Mouse (Mus musculus): ENCODE results near the gene Slc12a1. TPM values are rescaled to one million over a fixed set of nuclear protein-coding genes. Genes with fewer than 3 reads are reported as not detected.
A peak's percentile ranks its signal among the peaks of the same experiment; 100 is the strongest.
"Not testable (repeated sequence)": the region's sequence is repeated elsewhere in the genome, so short reads cannot be mapped to it uniquely, and the experiment has no call there.

The Slc12a1 gene
- 0.04 and 0.08 TPM in 2 replicates for polyA plus RNA-seq (2015; fragmentation: Nextera tagmentation; extraction: Ambion mirVana)

- no peak for DNase-seq (ENCODE audit: low spot score)
These were observed at the start of gene Slc12a1 for GRCm38 (mm10) chr2:125152388-125152787. TSS of gene Slc12a1 (plus strand) at chr2:125152505.

GRCm38 (mm10) chr2:125104491-125104890, 47.8 kb upstream of the Slc12a1 start:
- not testable (repeated sequence) for DNase-seq (ENCODE audit: low spot score)

- not testable (repeated sequence) for DNase-seq (ENCODE audit: low spot score)
These were observed 45.8 kb upstream of the Slc12a1 start for GRCm38 (mm10) chr2:125106536-125106935.

GRCm38 (mm10) chr2:125119381-125120110, 32.8 kb upstream of the Slc12a1 start:
- no peak for DNase-seq (ENCODE audit: low spot score)

- DNase-seq (ENCODE audit: low spot score): no peak
These were observed 30.0 kb upstream of the Slc12a1 start for GRCm38 (mm10) chr2:125122288-125122623.

- DNase-seq (ENCODE audit: low spot score): peak; percentile 37
These were observed 29.5 kb upstream of the Slc12a1 start for GRCm38 (mm10) chr2:125122624-125123476.

- peak; percentile 89 for DNase-seq (ENCODE audit: low spot score)
These were observed 28.8 kb upstream of the Slc12a1 start, which contains the start of gene Myef2 for GRCm38 (mm10) chr2:125123477-125123852. TSS of gene Myef2 (minus strand) at chr2:125123661.

- DNase-seq (ENCODE audit: low spot score): no peak
These were observed 26.5 kb upstream of the Slc12a1 start for GRCm38 (mm10) chr2:125125824-125126223.

- no peak for DNase-seq (ENCODE audit: low spot score)
These were observed 25.5 kb upstream of the Slc12a1 start for GRCm38 (mm10) chr2:125126792-125127191.

GRCm38 (mm10) chr2:125134113-125134512, 18.2 kb upstream of the Slc12a1 start:
- DNase-seq (ENCODE audit: low spot score): no peak

- peak; percentile 82 for DNase-seq (ENCODE audit: low spot score)
These were observed 16.1 kb upstream of the Slc12a1 start, which contains the start of gene Ctxn2 for GRCm38 (mm10) chr2:125135903-125136811. TSS of gene Ctxn2 (plus strand) at chr2:125136692.

GRCm38 (mm10) chr2:125136846-125137245, 15.5 kb upstream of the Slc12a1 start:
- DNase-seq (ENCODE audit: low spot score): no peak

- DNase-seq (ENCODE audit: low spot score): no peak
These were observed 10.0 kb upstream of the Slc12a1 start for GRCm38 (mm10) chr2:125142336-125142735.

GRCm38 (mm10) chr2:125154294-125154693, 2.0 kb downstream of the Slc12a1 start:
- DNase-seq (ENCODE audit: low spot score): no peak

GRCm38 (mm10) chr2:125155504-125155903, 3.2 kb downstream of the Slc12a1 start:
- no peak for DNase-seq (ENCODE audit: low spot score)

- no peak for DNase-seq (ENCODE audit: low spot score)
These were observed 9.7 kb downstream of the Slc12a1 start for GRCm38 (mm10) chr2:125162012-125162470.

- DNase-seq (ENCODE audit: low spot score): no peak
These were observed 26.0 kb downstream of the Slc12a1 start for GRCm38 (mm10) chr2:125178225-125178798.

- no peak for DNase-seq (ENCODE audit: low spot score)
These were observed 35.6 kb downstream of the Slc12a1 start for GRCm38 (mm10) chr2:125187904-125188303.

- peak; percentile 77 for DNase-seq (ENCODE audit: low spot score)
These were observed 36.9 kb downstream of the Slc12a1 start for GRCm38 (mm10) chr2:125189197-125189596.

GRCm38 (mm10) chr2:125192905-125193304, 40.6 kb downstream of the Slc12a1 start:
- DNase-seq (ENCODE audit: low spot score): no peak

- no peak for DNase-seq (ENCODE audit: low spot score)
These were observed 44.5 kb downstream of the Slc12a1 start for GRCm38 (mm10) chr2:125196771-125197170.
